Mouse (Mus musculus): ENCODE measurements around the gene F2rl3. TPM values are rescaled to one million over a fixed set of nuclear protein-coding genes. Genes with fewer than 3 reads are reported as not detected.

The F2rl3 gene
- polyA plus RNA-seq, 1 experiment = 18.8 TPM

- DNase-seq = no peak
- WGBS = 95% methylated on average over 3 of the region's 3 CpGs
- Histone ChIP-seq H3K36me3 (ENCODE audit: control insufficient read depth, insufficient read depth, low read length) (peaks cover 88% of the 10 kb centered on the region), H3K4me1 (replicated peaks; ENCODE audit: control insufficient read depth, insufficient read depth, low read length) (no peaks in the 10 kb centered on the region), H3K27me3 (ENCODE audit: control insufficient read depth, insufficient read depth, low read length) (no peaks in the 10 kb centered on the region), H3K4me3 (ENCODE audit: control insufficient read depth, insufficient read depth, low read length) (no peak overlapping the region), H3K27ac (ENCODE audit: control insufficient read depth, insufficient read depth, low read length) (no peak overlapping the region)
- no peak for TF ChIP-seq POLR2A (IDR thresholded peaks at IDR 0.05; ENCODE audit: control insufficient read depth, extremely low read depth, insufficient read depth, low read length, poor library complexity)
- no peak for TF ChIP-seq CTCF (IDR thresholded peaks at IDR 0.05; ENCODE audit: borderline replicate concordance, control insufficient read depth, extremely low read depth, insufficient read depth, low read length, poor library complexity)
Measured at GRCm38 (mm10) chr8:72752289-72752688, 9.4 kb upstream of the F2rl3 start.

- 99% methylated on average over 9 of the region's 9 CpGs for WGBS
- H3K36me3 ChIP-seq (ENCODE audit: control insufficient read depth, insufficient read depth, low read length) = peaks cover 86% of the 10 kb centered on the region
Measured at GRCm38 (mm10) chr8:72753165-72753564, 8.5 kb upstream of the F2rl3 start.

GRCm38 (mm10) chr8:72753781-72754180 lies 7.9 kb upstream of the F2rl3 start:
- Histone ChIP-seq H3K27ac (ENCODE audit: control insufficient read depth, insufficient read depth, low read length) (no peak overlapping the region), H3K36me3 (ENCODE audit: control insufficient read depth, insufficient read depth, low read length) (peaks cover 81% of the 10 kb centered on the region), H3K27me3 (ENCODE audit: control insufficient read depth, insufficient read depth, low read length) (no peaks in the 10 kb centered on the region), H3K4me1 (replicated peaks; ENCODE audit: control insufficient read depth, insufficient read depth, low read length) (no peaks in the 10 kb centered on the region), H3K4me3 (ENCODE audit: control insufficient read depth, insufficient read depth, low read length) (no peak overlapping the region)
- 96% methylated on average over 2 of the region's 2 CpGs for WGBS
- DNase-seq = peak; percentile 0
- TF ChIP-seq POLR2A (IDR thresholded peaks at IDR 0.05; ENCODE audit: control insufficient read depth, extremely low read depth, insufficient read depth, low read length, poor library complexity) (no peak), CTCF (IDR thresholded peaks at IDR 0.05; ENCODE audit: borderline replicate concordance, control insufficient read depth, extremely low read depth, insufficient read depth, low read length, poor library complexity) (no peak)

More at GRCm38 (mm10) chr8:72753165-72753564, 8.5 kb upstream of the F2rl3 start:
- H3K4me3 ChIP-seq (ENCODE audit: control insufficient read depth, insufficient read depth, low read length) = no peak overlapping the region
- DNase-seq = peak; percentile 0
- H3K4me1 ChIP-seq (replicated peaks; ENCODE audit: control insufficient read depth, insufficient read depth, low read length) = no peaks in the 10 kb centered on the region
- H3K27ac ChIP-seq (ENCODE audit: control insufficient read depth, insufficient read depth, low read length) = no peak overlapping the region
- TF ChIP-seq CTCF (IDR thresholded peaks at IDR 0.05; ENCODE audit: borderline replicate concordance, control insufficient read depth, extremely low read depth, insufficient read depth, low read length, poor library complexity) (no peak), POLR2A (IDR thresholded peaks at IDR 0.05; ENCODE audit: control insufficient read depth, extremely low read depth, insufficient read depth, low read length, poor library complexity) (no peak)
- no peaks in the 10 kb centered on the region for H3K27me3 ChIP-seq (ENCODE audit: control insufficient read depth, insufficient read depth, low read length)

GRCm38 (mm10) chr8:72756031-72756430 lies 5.6 kb upstream of the F2rl3 start:
- H3K36me3 ChIP-seq (ENCODE audit: control insufficient read depth, insufficient read depth, low read length) = peaks cover 59% of the 10 kb centered on the region
- TF ChIP-seq POLR2A (IDR thresholded peaks at IDR 0.05; ENCODE audit: control insufficient read depth, extremely low read depth, insufficient read depth, low read length, poor library complexity) = no peak
- TF ChIP-seq CTCF (IDR thresholded peaks at IDR 0.05; ENCODE audit: borderline replicate concordance, control insufficient read depth, extremely low read depth, insufficient read depth, low read length, poor library complexity) = no peak
- peak; percentile 0 for DNase-seq
- 98% methylated on average over 2 of the region's 2 CpGs for WGBS
- no peak overlapping the region for H3K4me3 ChIP-seq (ENCODE audit: control insufficient read depth, insufficient read depth, low read length)
- peaks cover under 1% of the 10 kb centered on the region for H3K4me1 ChIP-seq (replicated peaks; ENCODE audit: control insufficient read depth, insufficient read depth, low read length)
- H3K27ac ChIP-seq (ENCODE audit: control insufficient read depth, insufficient read depth, low read length) = no peak overlapping the region
- no peaks in the 10 kb centered on the region for H3K27me3 ChIP-seq (ENCODE audit: control insufficient read depth, insufficient read depth, low read length)

GRCm38 (mm10) chr8:72756771-72757390 lies 4.8 kb upstream of the F2rl3 start:
- 98% methylated on average over 35 of the region's 35 CpGs for WGBS
- peaks cover 50% of the 10 kb centered on the region for H3K36me3 ChIP-seq (ENCODE audit: control insufficient read depth, insufficient read depth, low read length)
- peaks cover 9% of the 10 kb centered on the region for H3K4me1 ChIP-seq (replicated peaks; ENCODE audit: control insufficient read depth, insufficient read depth, low read length)
- no peaks in the 10 kb centered on the region for H3K27me3 ChIP-seq (ENCODE audit: control insufficient read depth, insufficient read depth, low read length)
- H3K27ac ChIP-seq (ENCODE audit: control insufficient read depth, insufficient read depth, low read length) = no peak overlapping the region
- H3K4me3 ChIP-seq (ENCODE audit: control insufficient read depth, insufficient read depth, low read length) = no peak overlapping the region
- TF ChIP-seq CTCF (IDR thresholded peaks at IDR 0.05; ENCODE audit: borderline replicate concordance, control insufficient read depth, extremely low read depth, insufficient read depth, low read length, poor library complexity) (no peak), POLR2A (IDR thresholded peaks at IDR 0.05; ENCODE audit: control insufficient read depth, extremely low read depth, insufficient read depth, low read length, poor library complexity) (no peak)
- DNase-seq = peak; percentile 1

GRCm38 (mm10) chr8:72757426-72758195 lies 4.1 kb upstream of the F2rl3 start:
- no peaks in the 10 kb centered on the region for H3K27me3 ChIP-seq (ENCODE audit: control insufficient read depth, insufficient read depth, low read length)
- no peak overlapping the region for H3K27ac ChIP-seq (ENCODE audit: control insufficient read depth, insufficient read depth, low read length)
- no peak overlapping the region for H3K4me3 ChIP-seq (ENCODE audit: control insufficient read depth, insufficient read depth, low read length)
- TF ChIP-seq CTCF (IDR thresholded peaks at IDR 0.05; ENCODE audit: borderline replicate concordance, control insufficient read depth, extremely low read depth, insufficient read depth, low read length, poor library complexity) (no peak), POLR2A (IDR thresholded peaks at IDR 0.05; ENCODE audit: control insufficient read depth, extremely low read depth, insufficient read depth, low read length, poor library complexity) (no peak)
- peaks cover 43% of the 10 kb centered on the region for H3K36me3 ChIP-seq (ENCODE audit: control insufficient read depth, insufficient read depth, low read length)
- 94% methylated on average over 15 of the region's 15 CpGs for WGBS
- peak; percentile 0 for DNase-seq
- H3K4me1 ChIP-seq (replicated peaks; ENCODE audit: control insufficient read depth, insufficient read depth, low read length) = peaks cover 16% of the 10 kb centered on the region
